Mouse (Mus musculus) ES-E14 (cell line): ENCODE measurements around the gene Ascc1. TPM values are rescaled to one million over a fixed set of nuclear protein-coding genes. Genes with fewer than 3 reads are reported as not detected.

Experiments used
- DNase-seq: peaks from one replicate; pipeline ENCODE4 v3.0.0-alpha.2; 2013; ENCODE audit warnings: low read depth, low spot score
- H3K27ac ChIP-seq: 2 replicates; pipeline ENCODE4 v1.5.1; 2012; ENCODE audit warnings: low read depth, mild to moderate bottlenecking, low read length, moderate library complexity, mixed read lengths; ENCODE audit not compliant: poor library complexity, insufficient read depth, severe bottlenecking
- H3K36me3 ChIP-seq: 2 replicates; pipeline ENCODE4 v1.6.1; 2012; ENCODE audit warnings: mild to moderate bottlenecking, low read length, moderate library complexity, mixed read lengths; ENCODE audit not compliant: control insufficient read depth, poor library complexity, insufficient read depth, severe bottlenecking
- H3K4me1 ChIP-seq, 2 experiments: fragments of 150-350 bp in 1 of 2; sonication (generic) in 1 of 2; 2 replicates each; pipeline ENCODE4 v1.6.1; 2012; ENCODE audit warnings: low read length in 2 of 2, mild to moderate bottlenecking in 1 of 2, mixed read lengths in 1 of 2; ENCODE audit not compliant: control insufficient read depth in 2 of 2, insufficient read depth in 2 of 2, poor library complexity in 1 of 2
- H3K4me3 ChIP-seq, 2 experiments: fragments of 150-350 bp in 1 of 2; sonication (generic) in 1 of 2; 2 replicates each; pipeline ENCODE4 v1.5.1; 2012; ENCODE audit warnings: low read length in 2 of 2, low read depth in 1 of 2, mild to moderate bottlenecking in 1 of 2, mixed read lengths in 1 of 2; ENCODE audit not compliant: insufficient read depth in 1 of 2, poor library complexity in 1 of 2, severe bottlenecking in 1 of 2
- H3K9ac ChIP-seq: 2 replicates; pipeline ENCODE4 v1.6.1; 2012; ENCODE audit warnings: low read depth, mild to moderate bottlenecking, low read length, mixed read lengths; ENCODE audit not compliant: poor library complexity, insufficient read depth, severe bottlenecking
- H3K9me3 ChIP-seq: fragments of 150-350 bp; sonication (generic); 2 replicates; pipeline ENCODE4 v1.6.1; 2012; ENCODE audit warnings: low read depth, mild to moderate bottlenecking, low read length; ENCODE audit not compliant: control insufficient read depth, insufficient read depth
- CHD2 ChIP-seq: IDR thresholded peaks from 2 replicates; pipeline ENCODE4 v1.6.1; 2014; ENCODE audit warnings: mild to moderate bottlenecking, low read depth, low read length, inconsistent platforms
- HCFC1 ChIP-seq: IDR thresholded peaks from 2 replicates; pipeline ENCODE4 v1.6.1; 2012; ENCODE audit warnings: low read length, inconsistent platforms, borderline replicate concordance; ENCODE audit not compliant: insufficient read depth
- MAFK ChIP-seq: IDR thresholded peaks from 2 replicates; pipeline ENCODE4 v1.6.1; 2014; ENCODE audit warnings: mild to moderate bottlenecking, low read depth, low read length, inconsistent platforms; ENCODE audit not compliant: insufficient read depth
- ZC3H11A ChIP-seq: IDR thresholded peaks from 2 replicates; pipeline ENCODE4 v1.6.1; 2012; ENCODE audit warnings: low read depth, mild to moderate bottlenecking, inconsistent platforms, low read length, borderline replicate concordance
- ZNF384 ChIP-seq: IDR thresholded peaks from 2 replicates; pipeline ENCODE4 v1.6.1; 2012; ENCODE audit warnings: low read depth, low read length, inconsistent platforms
- in situ Hi-C, 2 experiments: fragments of 600-800 bp; cut with MboI; formaldehyde crosslinking; loops; one replicate each; pipeline ENCODE4 v1.15.1; 2025; ENCODE audit warnings: low sequenced_read_pairs in 2 of 2, inconsistent platforms in 1 of 2; ENCODE audit not compliant: unreplicated experiment in 2 of 2
- total RNA-seq: library from RNA; depleted of rRNA; stranded (reverse); fragments of 300-350 nt; gene quantifications from 2 replicates; pipeline ENCODE4 v1.2.3, GENCODE M21; 2012

The Ascc1 gene
- total RNA-seq, 1 experiment = 18.8 TPM

- no peak for DNase-seq
- no peak for TF ChIP-seq CHD2
- TF ChIP-seq MAFK = no peak
- no peak for TF ChIP-seq HCFC1
- no peak for TF ChIP-seq ZC3H11A
- TF ChIP-seq ZNF384 = no peak
- H3K27ac ChIP-seq = no peak overlapping the region
- H3K4me3 ChIP-seq = no peak overlapping the region
- H3K9ac ChIP-seq = no peak overlapping the region
- in situ Hi-C loops = no loop called here
- no peaks in the 10 kb centered on the region for H3K9me3 ChIP-seq
- peaks cover 0 to 8% of the 10 kb centered on the region in 2 experiments; a peak in 1 of 4 replicates for H3K4me1 ChIP-seq
- no peaks in the 10 kb centered on the region for H3K36me3 ChIP-seq
Observed at GRCm38 (mm10) chr10:60108321-60109111, 105.9 kb downstream of the Ascc1 start.

- no peaks in the 10 kb centered on the region for H3K36me3 ChIP-seq
- in situ Hi-C loops = no loop called here
- no peak overlapping the region for H3K4me3 ChIP-seq
- TF ChIP-seq HCFC1 (no peak), MAFK (no peak), ZC3H11A (no peak), ZNF384 (no peak), CHD2 (no peak)
- no peak overlapping the region for H3K27ac ChIP-seq
- no peaks in the 10 kb centered on the region for H3K9me3 ChIP-seq
- H3K4me1 ChIP-seq = peaks cover 0 to 8% of the 10 kb centered on the region in 2 experiments; a peak in 1 of 4 replicates
- no peak overlapping the region for H3K9ac ChIP-seq
- no peak for DNase-seq
Observed at GRCm38 (mm10) chr10:60109336-60109735, 106.7 kb downstream of the Ascc1 start.

GRCm38 (mm10) chr10:60109989-60110388 is 107.4 kb downstream of the Ascc1 start:
- H3K36me3 ChIP-seq = no peaks in the 10 kb centered on the region
- no peaks in the 10 kb centered on the region for H3K9me3 ChIP-seq
- in situ Hi-C loops = no loop called here
- peaks cover 0 to 8% of the 10 kb centered on the region in 2 experiments; a peak in 1 of 4 replicates for H3K4me1 ChIP-seq
- DNase-seq = no peak
- H3K9ac ChIP-seq = no peak overlapping the region
- no peak overlapping the region for H3K27ac ChIP-seq
- TF ChIP-seq MAFK (no peak), CHD2 (no peak), ZC3H11A (no peak), ZNF384 (no peak), HCFC1 (no peak)
- H3K4me3 ChIP-seq = no peak overlapping the region

- H3K4me3 ChIP-seq = no peak overlapping the region
- H3K36me3 ChIP-seq = no peaks in the 10 kb centered on the region
- H3K9me3 ChIP-seq = no peaks in the 10 kb centered on the region
- TF ChIP-seq CHD2 = no peak
- TF ChIP-seq HCFC1 = no peak
- TF ChIP-seq ZNF384 = no peak
- TF ChIP-seq ZC3H11A = no peak
- TF ChIP-seq MAFK = no peak
- H3K4me1 ChIP-seq = peaks cover 0 to 12% of the 10 kb centered on the region in 2 experiments; a peak in 1 of 4 replicates
- DNase-seq = no peak
- no peak overlapping the region for H3K9ac ChIP-seq
- no peak overlapping the region for H3K27ac ChIP-seq
- in situ Hi-C loops = no loop called here
Observed at GRCm38 (mm10) chr10:60110908-60111475, 108.4 kb downstream of the Ascc1 start.
